Mouse (Mus musculus): ENCODE results near the gene Rexo4. TPM values are rescaled to one million over a fixed set of nuclear protein-coding genes. Genes with fewer than 3 reads are reported as not detected.

Gene Rexo4
- polyA plus RNA-seq, 1 experiment = 19.2 TPM

DNA sequence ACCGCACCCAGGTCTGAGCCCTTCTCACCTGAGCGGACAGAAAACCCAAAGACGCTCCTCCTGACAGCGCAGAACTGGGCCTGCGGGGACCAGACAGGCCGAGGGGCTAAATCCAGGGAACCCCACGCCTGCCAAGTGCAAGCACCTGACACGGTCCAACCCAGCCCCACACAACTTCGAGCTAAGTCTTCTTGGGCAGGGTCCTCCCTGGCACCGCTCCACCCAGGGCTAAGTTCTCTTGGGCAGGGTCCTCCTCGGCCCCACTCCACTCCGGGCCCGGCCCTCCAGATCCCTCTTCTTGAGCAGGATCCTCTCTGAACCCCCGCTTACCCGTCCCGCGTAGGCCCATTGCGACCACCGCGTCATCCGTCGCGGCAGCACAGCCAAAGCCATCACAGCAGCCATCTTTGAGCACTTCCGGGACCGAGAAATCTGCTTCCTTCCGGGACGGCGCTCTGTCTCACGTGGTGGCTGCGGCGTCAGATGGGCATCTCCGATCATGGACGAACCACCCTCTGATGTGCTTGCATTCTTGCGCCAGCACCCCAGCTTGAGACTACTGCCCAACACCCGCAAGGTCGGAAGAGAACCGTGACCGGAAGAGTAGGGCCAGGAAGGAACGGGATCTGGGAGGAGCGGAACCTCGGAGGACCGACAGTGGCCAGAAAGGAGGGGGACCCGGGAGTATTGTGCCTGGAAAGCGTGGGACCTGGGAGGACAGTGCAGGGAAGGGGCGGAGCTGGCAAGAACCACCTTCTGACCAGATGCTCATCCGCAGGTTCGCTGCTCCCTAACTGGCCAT lies 48.1 kb downstream of the Rexo4 start, which contains the start of the genes Surf2 and Surf1:
TSS of gene Surf2 (plus strand) at position 441 of the 802 bp plus-strand sequence.
TSS of gene Surf1 (minus strand) at position 604 of the 802 bp plus-strand sequence.
- 1% methylated on average over 47 of the region's 47 CpGs for WGBS
- peaks cover 20% of the 10 kb centered on the region for H3K4me1 ChIP-seq (ENCODE audit: control insufficient read depth, insufficient read depth, low read length)
- peak within 1 kb of the TSS; percentile 70 for H3K27ac ChIP-seq (ENCODE audit: insufficient read depth, low read depth, low read length)
- peak; percentile 89 for DNase-seq
- peaks cover 4% of the 10 kb centered on the region; the same call in 1 of the 2 replicates for H3K36me3 ChIP-seq (ENCODE audit: control insufficient read depth, insufficient read depth, low read length)
- TF ChIP-seq POLR2A (IDR thresholded peaks at IDR 0.05; ENCODE audit: low read depth, low read length) (peak; percentile 6), CTCF (conservative IDR thresholded peaks at IDR 0.05; ENCODE audit: insufficient read depth, insufficient read length, low read depth, low read length) (no peak)
- H3K4me3 ChIP-seq (ENCODE audit: insufficient read depth, low read depth, low read length) = peak within 1 kb of the TSS; percentile 78
- no peaks in the 10 kb centered on the region for H3K27me3 ChIP-seq (replicated peaks; ENCODE audit: control insufficient read depth, insufficient read depth, low read length)

DNA sequence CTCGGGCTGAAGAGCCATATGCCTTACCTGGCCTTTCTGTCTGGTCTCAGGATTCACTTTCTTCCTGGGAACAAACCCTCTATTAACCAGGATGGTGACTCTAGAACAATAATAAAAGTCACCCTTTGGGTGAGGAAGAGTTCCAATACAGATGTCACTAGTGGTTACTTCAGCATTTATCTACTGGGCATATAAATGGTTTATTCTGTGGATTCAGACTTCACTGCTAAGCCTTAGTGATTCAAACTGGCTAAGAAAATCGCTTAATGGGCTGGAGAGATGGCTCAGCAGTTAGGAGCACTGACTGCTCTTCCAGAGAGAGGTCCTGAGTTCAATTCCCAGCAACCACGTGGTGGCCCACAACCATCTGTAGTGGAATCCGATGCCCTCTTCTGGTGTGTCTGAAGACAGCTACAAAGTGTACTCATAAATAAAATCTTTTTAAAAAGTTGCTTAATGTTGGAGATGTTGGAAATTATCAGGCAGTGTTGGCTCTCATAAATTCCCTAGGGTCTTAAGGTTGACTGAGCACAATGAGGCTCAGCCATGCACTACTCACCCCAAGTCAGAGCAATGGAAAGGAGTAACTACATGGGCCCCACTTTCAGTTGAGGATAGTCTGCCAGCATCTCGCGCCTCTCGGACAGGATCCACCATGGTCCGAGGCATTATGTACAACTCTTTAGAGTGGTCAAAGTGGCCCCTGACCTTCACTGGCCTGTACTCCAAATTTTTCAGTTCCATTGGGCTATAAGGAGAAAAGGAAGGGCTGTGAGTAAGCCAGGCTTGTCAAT lies 49.8 kb downstream of the Rexo4 start:
- H3K4me1 ChIP-seq (ENCODE audit: control insufficient read depth, insufficient read depth, low read length) = peaks cover 12% of the 10 kb centered on the region
- H3K27me3 ChIP-seq (replicated peaks; ENCODE audit: control insufficient read depth, insufficient read depth, low read length) = no peaks in the 10 kb centered on the region
- H3K36me3 ChIP-seq (ENCODE audit: control insufficient read depth, insufficient read depth, low read length) = peaks cover 4% of the 10 kb centered on the region; the same call in 1 of the 2 replicates
- H3K27ac ChIP-seq (ENCODE audit: insufficient read depth, low read depth, low read length) = no peak overlapping the region
- H3K4me3 ChIP-seq (ENCODE audit: insufficient read depth, low read depth, low read length) = no peak overlapping the region
- 63% methylated on average over 8 of the region's 8 CpGs for WGBS
- no peak for TF ChIP-seq POLR2A (IDR thresholded peaks at IDR 0.05; ENCODE audit: low read depth, low read length)
- TF ChIP-seq CTCF (conservative IDR thresholded peaks at IDR 0.05; ENCODE audit: insufficient read depth, insufficient read length, low read depth, low read length) = no peak
- DNase-seq = no peak

DNA sequence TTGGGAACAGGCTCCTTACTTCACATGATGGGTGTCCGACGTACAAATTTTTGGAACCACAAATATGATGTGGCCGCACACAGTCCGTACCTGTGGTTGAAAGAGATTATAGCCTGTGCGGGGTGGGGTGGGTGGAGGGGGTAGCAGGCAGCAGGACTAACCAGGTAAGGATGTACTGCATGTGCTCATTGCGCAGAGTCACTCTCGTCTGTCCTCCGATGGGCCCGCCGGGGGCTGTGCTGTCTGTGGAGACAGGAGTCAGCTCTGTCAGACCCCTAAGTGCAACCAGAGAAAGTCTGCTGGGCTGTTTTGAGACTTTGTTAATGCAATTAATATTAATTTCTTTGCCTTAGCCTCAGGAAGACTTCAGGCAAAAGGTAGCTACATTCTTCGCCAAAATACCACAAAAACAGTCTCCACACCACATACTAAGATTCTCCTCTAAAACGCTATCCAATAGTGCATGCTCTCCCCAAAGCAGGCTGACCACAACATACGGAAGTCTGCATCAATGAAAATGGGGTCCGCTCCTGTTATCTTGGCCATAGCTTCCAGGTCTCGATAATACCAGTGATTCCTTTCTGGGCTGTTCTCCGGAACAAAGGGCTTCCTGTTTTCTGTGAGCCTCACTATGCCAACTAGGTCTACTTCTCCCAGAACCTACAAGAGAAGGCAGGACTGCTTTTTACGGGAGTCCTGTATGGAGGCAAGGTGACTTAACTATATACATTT lies 50.6 kb downstream of the Rexo4 start:
- peaks cover 4% of the 10 kb centered on the region; the same call in 1 of the 2 replicates for H3K36me3 ChIP-seq (ENCODE audit: control insufficient read depth, insufficient read depth, low read length)
- no peak overlapping the region for H3K4me3 ChIP-seq (ENCODE audit: insufficient read depth, low read depth, low read length)
- no peak overlapping the region for H3K27ac ChIP-seq (ENCODE audit: insufficient read depth, low read depth, low read length)
- DNase-seq = no peak
- peaks cover 14% of the 10 kb centered on the region for H3K4me1 ChIP-seq (ENCODE audit: control insufficient read depth, insufficient read depth, low read length)
- WGBS = 81% methylated on average over 17 of the region's 17 CpGs
- no peak for TF ChIP-seq POLR2A (IDR thresholded peaks at IDR 0.05; ENCODE audit: low read depth, low read length)
- TF ChIP-seq CTCF (conservative IDR thresholded peaks at IDR 0.05; ENCODE audit: insufficient read depth, insufficient read length, low read depth, low read length) = no peak
- no peaks in the 10 kb centered on the region for H3K27me3 ChIP-seq (replicated peaks; ENCODE audit: control insufficient read depth, insufficient read depth, low read length)

DNA sequence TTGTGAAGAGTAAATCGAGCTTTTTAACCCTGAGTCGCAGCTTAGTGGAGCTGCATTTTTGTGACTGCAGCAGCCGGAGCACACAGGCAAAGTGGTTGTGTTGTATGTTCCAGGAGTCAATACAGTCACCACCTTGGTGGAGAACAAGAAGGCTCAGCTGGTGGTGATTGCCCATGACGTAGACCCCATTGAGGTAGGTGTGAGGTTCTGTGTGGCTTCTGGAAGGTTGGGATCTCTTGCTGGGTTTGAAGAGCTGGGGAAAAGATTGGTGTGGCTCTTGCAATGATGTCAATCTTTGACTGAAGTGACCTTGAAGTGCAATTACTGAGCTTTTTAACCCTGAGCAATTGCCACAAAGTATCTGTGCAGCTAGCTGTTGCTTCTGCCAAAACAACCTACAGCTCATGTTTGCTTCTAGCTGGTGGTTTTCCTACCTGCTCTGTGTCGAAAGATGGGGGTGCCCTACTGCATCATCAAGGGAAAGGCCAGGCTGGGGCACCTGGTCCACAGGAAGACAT lies 51.9 kb downstream of the Rexo4 start:
- peaks cover 4% of the 10 kb centered on the region; the same call in 1 of the 2 replicates for H3K36me3 ChIP-seq (ENCODE audit: control insufficient read depth, insufficient read depth, low read length)
- H3K27me3 ChIP-seq (replicated peaks; ENCODE audit: control insufficient read depth, insufficient read depth, low read length) = no peaks in the 10 kb centered on the region
- TF ChIP-seq CTCF (conservative IDR thresholded peaks at IDR 0.05; ENCODE audit: insufficient read depth, insufficient read length, low read depth, low read length) (no peak), POLR2A (IDR thresholded peaks at IDR 0.05; ENCODE audit: low read depth, low read length) (no peak)
- peak overlapping the region; percentile 96; the same call in 1 of the 2 replicates for H3K4me3 ChIP-seq (ENCODE audit: insufficient read depth, low read depth, low read length)
- 46% methylated on average over 5 of the region's 5 CpGs for WGBS
- H3K4me1 ChIP-seq (ENCODE audit: control insufficient read depth, insufficient read depth, low read length) = peaks cover 14% of the 10 kb centered on the region
- H3K27ac ChIP-seq (ENCODE audit: insufficient read depth, low read depth, low read length) = no peak overlapping the region
- DNase-seq = no peak

DNA sequence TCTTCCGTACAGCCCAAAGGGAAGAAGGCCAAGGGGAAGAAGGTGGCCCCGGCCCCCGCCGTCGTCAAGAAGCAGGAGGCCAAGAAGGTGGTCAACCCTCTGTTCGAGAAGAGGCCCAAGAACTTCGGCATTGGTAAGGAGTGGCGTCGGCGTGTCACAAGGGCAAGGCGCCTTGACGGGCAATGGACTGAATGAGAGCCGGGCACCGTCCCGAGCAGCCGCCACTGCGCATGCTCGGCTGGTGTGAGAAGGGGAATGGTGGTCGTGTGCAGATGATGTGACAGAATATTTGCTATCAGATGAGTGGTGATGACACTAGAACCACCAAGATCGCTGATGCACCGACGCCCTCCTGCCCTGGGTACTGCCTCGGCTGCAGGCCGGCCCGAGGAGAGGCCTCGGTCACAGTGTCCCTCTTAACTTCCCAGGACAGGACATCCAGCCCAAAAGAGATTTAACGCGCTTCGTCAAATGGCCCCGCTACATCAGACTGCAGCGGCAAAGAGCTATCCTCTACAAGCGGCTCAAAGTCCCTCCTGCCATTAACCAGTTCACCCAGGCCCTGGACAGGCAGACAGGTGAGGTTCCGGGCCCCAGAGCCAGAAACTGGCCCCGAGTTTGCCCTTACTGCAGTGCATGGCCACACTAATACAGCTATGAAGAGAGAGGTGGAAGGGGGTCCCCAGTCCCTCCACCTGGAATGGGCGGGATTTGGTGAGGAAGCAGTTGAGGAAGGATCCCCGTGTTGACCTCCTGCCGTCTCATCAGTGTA lies 53.0 kb downstream of the Rexo4 start:
- Histone ChIP-seq H3K27ac (ENCODE audit: insufficient read depth, low read depth, low read length) (peak overlapping the region; percentile 78), H3K27me3 (replicated peaks; ENCODE audit: control insufficient read depth, insufficient read depth, low read length) (no peaks in the 10 kb centered on the region), H3K4me1 (ENCODE audit: control insufficient read depth, insufficient read depth, low read length) (peaks cover 10% of the 10 kb centered on the region; the same call in 1 of the 2 replicates), H3K36me3 (ENCODE audit: control insufficient read depth, insufficient read depth, low read length) (peaks cover 4% of the 10 kb centered on the region; the same call in 1 of the 2 replicates), H3K4me3 (ENCODE audit: insufficient read depth, low read depth, low read length) (peak overlapping the region; percentile 96)
- TF ChIP-seq CTCF (conservative IDR thresholded peaks at IDR 0.05; ENCODE audit: insufficient read depth, insufficient read length, low read depth, low read length) = no peak
- no peak for TF ChIP-seq POLR2A (IDR thresholded peaks at IDR 0.05; ENCODE audit: low read depth, low read length)
- under 1% methylated on average over 37 of the region's 37 CpGs for WGBS
- no peak for DNase-seq
